Mouse (Mus musculus): ENCODE results near the gene Myt1l. TPM values are rescaled to one million over a fixed set of nuclear protein-coding genes. Genes with fewer than 3 reads are reported as not detected.

Gene Myt1l
- polyA plus RNA-seq, 1 experiment from 2014 or later: 331 TPM

- no peaks in the 10 kb centered on the region for H3K27me3 ChIP-seq (replicated peaks)
- ATAC-seq (replicated peaks): peak; percentile 59
- H3K27ac ChIP-seq: 0 out of 2 replicates have a peak overlapping the region, but pooled peaks have one; percentile 4
- 54% methylated on average over 11 of the region's 11 CpGs for WGBS
- no peaks in the 10 kb centered on the region for H3K9me3 ChIP-seq
- no peak overlapping the region for H3K9ac ChIP-seq
- peaks cover 22% of the 10 kb centered on the region for H3K4me1 ChIP-seq
- H3K4me2 ChIP-seq: no peak overlapping the region
- H3K36me3 ChIP-seq (replicated peaks): no peaks in the 10 kb centered on the region
- H3K4me3 ChIP-seq: no peak overlapping the region
These were observed 111.5 kb downstream of the Myt1l start for GRCm38 (mm10) chr12:29639543-29640196.

- 19% methylated on average over 1 of the region's 1 CpGs for WGBS
- no peaks in the 10 kb centered on the region for H3K9me3 ChIP-seq
- peaks cover 22% of the 10 kb centered on the region for H3K4me1 ChIP-seq
- no peak for ATAC-seq (replicated peaks)
- H3K4me2 ChIP-seq: no peak overlapping the region
- H3K9ac ChIP-seq: no peak overlapping the region
- H3K27me3 ChIP-seq (replicated peaks): no peaks in the 10 kb centered on the region
- 0 out of 2 replicates have a peak overlapping the region, but pooled peaks have one; percentile 4 for H3K27ac ChIP-seq
- H3K4me3 ChIP-seq: no peak overlapping the region
- no peaks in the 10 kb centered on the region; the same call in 1 of the 2 replicates for H3K36me3 ChIP-seq (replicated peaks)
These were observed 112.0 kb downstream of the Myt1l start for GRCm38 (mm10) chr12:29640201-29640600.

GRCm38 (mm10) chr12:29642915-29643314, 114.7 kb downstream of the Myt1l start:
- peaks cover 31% of the 10 kb centered on the region for H3K4me1 ChIP-seq
- no peak overlapping the region for H3K4me2 ChIP-seq
- peak overlapping the region; percentile 74 for H3K27ac ChIP-seq
- peak; percentile 38; the same call in 1 of the 2 replicates for ATAC-seq (replicated peaks)
- H3K9ac ChIP-seq: no peak overlapping the region
- no peak overlapping the region for H3K4me3 ChIP-seq
- 3% methylated on average over 4 of the region's 4 CpGs for WGBS
- no peaks in the 10 kb centered on the region for H3K9me3 ChIP-seq
- no peaks in the 10 kb centered on the region for H3K27me3 ChIP-seq (replicated peaks)
- no peaks in the 10 kb centered on the region; the same call in 1 of the 2 replicates for H3K36me3 ChIP-seq (replicated peaks)

GRCm38 (mm10) chr12:29644091-29644490, 115.9 kb downstream of the Myt1l start:
- 71% methylated on average over 4 of the region's 4 CpGs for WGBS
- H3K27ac ChIP-seq: no peak overlapping the region
- H3K36me3 ChIP-seq (replicated peaks): no peaks in the 10 kb centered on the region; the same call in 1 of the 2 replicates
- H3K27me3 ChIP-seq (replicated peaks): no peaks in the 10 kb centered on the region
- H3K9ac ChIP-seq: no peak overlapping the region
- no peak overlapping the region for H3K4me3 ChIP-seq
- H3K9me3 ChIP-seq: no peaks in the 10 kb centered on the region
- ATAC-seq (replicated peaks): no peak
- peaks cover 41% of the 10 kb centered on the region for H3K4me1 ChIP-seq
- H3K4me2 ChIP-seq: no peak overlapping the region

GRCm38 (mm10) chr12:29644721-29645120, 116.5 kb downstream of the Myt1l start:
- H3K4me3 ChIP-seq: no peak overlapping the region
- H3K27ac ChIP-seq: no peak overlapping the region
- 87% methylated on average over 7 of the region's 7 CpGs for WGBS
- no peaks in the 10 kb centered on the region for H3K9me3 ChIP-seq
- no peak overlapping the region for H3K4me2 ChIP-seq
- no peak for ATAC-seq (replicated peaks)
- H3K9ac ChIP-seq: no peak overlapping the region
- H3K4me1 ChIP-seq: peaks cover 43% of the 10 kb centered on the region
- H3K27me3 ChIP-seq (replicated peaks): no peaks in the 10 kb centered on the region
- no peaks in the 10 kb centered on the region; the same call in 1 of the 2 replicates for H3K36me3 ChIP-seq (replicated peaks)

- 57% methylated on average over 10 of the region's 10 CpGs for WGBS
- Histone ChIP-seq H3K9me3 (no peaks in the 10 kb centered on the region), H3K9ac (no peak overlapping the region), H3K27me3 (replicated peaks) (no peaks in the 10 kb centered on the region), H3K4me1 (peaks cover 38% of the 10 kb centered on the region), H3K36me3 (replicated peaks) (no peaks in the 10 kb centered on the region; the same call in 1 of the 2 replicates), H3K4me3 (no peak overlapping the region), H3K27ac (peak overlapping the region; percentile 73), H3K4me2 (no peak overlapping the region)
- ATAC-seq (replicated peaks): peak; percentile 32; the same call in 1 of the 2 replicates
These were observed 121.4 kb downstream of the Myt1l start for GRCm38 (mm10) chr12:29649510-29650152.

GRCm38 (mm10) chr12:29652516-29652915, 124.3 kb downstream of the Myt1l start:
- no peak overlapping the region for H3K27ac ChIP-seq
- ATAC-seq (replicated peaks): no peak

GRCm38 (mm10) chr12:29655197-29655632, 127.0 kb downstream of the Myt1l start:
- peak; percentile 30 for ATAC-seq (replicated peaks)
- WGBS: 25% methylated on average over 10 of the region's 10 CpGs
- H3K4me3 ChIP-seq: no peak overlapping the region
- H3K27me3 ChIP-seq (replicated peaks): no peaks in the 10 kb centered on the region
- H3K27ac ChIP-seq: peak overlapping the region; percentile 81
- H3K9ac ChIP-seq: peak overlapping the region; percentile 13; the same call in 1 of the 2 replicates
- no peaks in the 10 kb centered on the region for H3K36me3 ChIP-seq (replicated peaks)
- peak overlapping the region; percentile 2 for H3K4me2 ChIP-seq
- no peaks in the 10 kb centered on the region for H3K9me3 ChIP-seq
- peaks cover 50% of the 10 kb centered on the region for H3K4me1 ChIP-seq

More at GRCm38 (mm10) chr12:29652516-29652915, 124.3 kb downstream of the Myt1l start:
- Histone ChIP-seq H3K9me3 (no peaks in the 10 kb centered on the region), H3K4me2 (no peak overlapping the region), H3K4me3 (no peak overlapping the region), H3K36me3 (replicated peaks) (no peaks in the 10 kb centered on the region), H3K4me1 (peaks cover 58% of the 10 kb centered on the region), H3K9ac (no peak overlapping the region), H3K27me3 (replicated peaks) (no peaks in the 10 kb centered on the region)
- WGBS: 84% methylated on average over 5 of the region's 5 CpGs

GRCm38 (mm10) chr12:29655673-29656072, 127.5 kb downstream of the Myt1l start:
- H3K27me3 ChIP-seq (replicated peaks): no peaks in the 10 kb centered on the region
- ATAC-seq (replicated peaks): no peak
- H3K4me1 ChIP-seq: peaks cover 48% of the 10 kb centered on the region
- H3K9ac ChIP-seq: peak overlapping the region; percentile 17; the same call in 1 of the 2 replicates
- H3K36me3 ChIP-seq (replicated peaks): no peaks in the 10 kb centered on the region
- peak overlapping the region; percentile 2 for H3K4me2 ChIP-seq
- peak overlapping the region; percentile 81 for H3K27ac ChIP-seq
- H3K4me3 ChIP-seq: no peak overlapping the region
- no peaks in the 10 kb centered on the region for H3K9me3 ChIP-seq
- WGBS: 53% methylated on average over 12 of the region's 12 CpGs

GRCm38 (mm10) chr12:29657061-29657460, 128.9 kb downstream of the Myt1l start:
- no peaks in the 10 kb centered on the region for H3K27me3 ChIP-seq (replicated peaks)
- H3K4me1 ChIP-seq: peaks cover 48% of the 10 kb centered on the region
- WGBS: 55% methylated on average over 3 of the region's 3 CpGs
- H3K9ac ChIP-seq: no peak overlapping the region; the same call in 1 of the 2 replicates
- H3K36me3 ChIP-seq (replicated peaks): 0 out of 2 replicates have a peak, but pooled peaks cover 2% of the 10 kb centered on the region
- H3K27ac ChIP-seq: peak overlapping the region; percentile 81
- no peak overlapping the region for H3K4me2 ChIP-seq
- no peak overlapping the region for H3K4me3 ChIP-seq
- no peak for ATAC-seq (replicated peaks)
- H3K9me3 ChIP-seq: no peaks in the 10 kb centered on the region

GRCm38 (mm10) chr12:29657870-29658269, 129.7 kb downstream of the Myt1l start:
- Histone ChIP-seq H3K9ac (no peak overlapping the region), H3K4me1 (peaks cover 54% of the 10 kb centered on the region), H3K36me3 (replicated peaks) (0 out of 2 replicates have a peak, but pooled peaks cover 2% of the 10 kb centered on the region), H3K9me3 (no peaks in the 10 kb centered on the region), H3K27ac (peak overlapping the region; percentile 51), H3K4me2 (no peak overlapping the region), H3K4me3 (no peak overlapping the region), H3K27me3 (replicated peaks) (no peaks in the 10 kb centered on the region)
- ATAC-seq (replicated peaks): no peak
- WGBS: 71% methylated on average over 2 of the region's 2 CpGs

GRCm38 (mm10) chr12:29671984-29672383, 143.8 kb downstream of the Myt1l start:
- Histone ChIP-seq H3K4me2 (no peak overlapping the region), H3K9ac (no peak overlapping the region), H3K4me1 (peaks cover 17% of the 10 kb centered on the region), H3K9me3 (no peaks in the 10 kb centered on the region), H3K36me3 (replicated peaks) (no peaks in the 10 kb centered on the region), H3K27ac (no peak overlapping the region), H3K27me3 (replicated peaks) (no peaks in the 10 kb centered on the region), H3K4me3 (no peak overlapping the region)
- 86% methylated on average over 7 of the region's 7 CpGs for WGBS
- ATAC-seq (replicated peaks): no peak
